Comparison of ENCODE assay signal across 8 mouse cellular contexts in the genomic region with DNA sequence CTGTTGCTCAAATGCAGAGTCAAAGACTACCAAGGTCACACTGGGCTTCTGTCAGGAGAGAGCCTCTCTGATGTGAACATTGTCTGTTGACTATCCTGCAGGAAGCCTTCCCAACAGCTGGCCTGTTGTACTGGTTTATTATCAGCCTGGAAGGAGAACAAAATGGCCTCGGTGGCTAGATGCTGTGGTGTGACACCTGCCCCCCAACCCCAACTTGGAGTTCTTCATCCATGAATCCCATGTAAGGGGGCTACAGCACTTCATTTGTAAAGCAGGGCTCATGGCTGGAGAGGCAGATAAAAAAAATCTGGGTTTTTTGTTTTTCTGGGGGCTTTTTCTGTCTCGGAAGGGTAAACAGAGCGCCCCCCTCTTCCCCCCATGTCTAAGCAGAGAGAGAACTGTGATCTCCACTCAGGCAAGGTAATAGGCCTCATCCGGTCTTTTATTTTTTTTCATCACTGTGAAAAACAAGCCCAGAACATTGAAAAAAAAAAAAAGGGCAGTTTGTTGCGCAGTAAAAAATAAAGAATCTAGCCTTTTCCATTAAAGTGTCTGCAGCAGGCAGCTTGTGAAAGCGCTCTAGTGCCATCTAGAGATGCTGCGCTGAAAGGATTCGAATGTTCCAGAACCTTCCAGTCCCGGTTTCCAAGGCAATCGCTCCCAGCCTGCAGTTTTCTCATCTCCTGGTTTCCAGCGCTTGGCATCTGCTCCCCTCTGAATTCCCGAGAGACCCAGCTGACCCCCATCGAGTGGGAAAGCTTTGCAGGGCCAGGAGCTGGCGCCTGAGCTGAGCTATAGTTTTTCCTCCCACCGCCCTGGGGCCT.
A peak's percentile ranks its signal among the peaks of the same experiment; 100 is the strongest.
DNase-seq lines count a peak whose midpoint lies in the region; ATAC-seq lines count a peak whose summit lies in the region.

No protein-coding gene starts in this region.

- 0 out of 2 replicates have a peak overlapping the region, but pooled peaks have one; percentile 2 for H3K4me2 ChIP-seq in embryonic facial prominence, embryonic 14.5 days (ENCODE audit: low read depth, low read length)
- H3K4me2 ChIP-seq in limb, embryonic 11.5 days (ENCODE audit: low read depth, severe bottlenecking) = peak overlapping the region; percentile 31
- no peak overlapping the region for H3K4me2 ChIP-seq in stomach, embryonic 15.5 days

- H3K36me3 ChIP-seq in embryonic facial prominence, embryonic 14.5 days (ENCODE audit: control insufficient read depth, insufficient read depth, low read length) = no peaks in the 10 kb centered on the region
- no peaks in the 10 kb centered on the region for H3K36me3 ChIP-seq in heart, embryonic 10.5 days
- H3K36me3 ChIP-seq in limb, embryonic 11.5 days (ENCODE audit: control insufficient read depth, insufficient read depth, low read length) = no peaks in the 10 kb centered on the region
- no peaks in the 10 kb centered on the region for H3K36me3 ChIP-seq in stomach, embryonic 15.5 days

- no peaks in the 10 kb centered on the region for H3K27me3 ChIP-seq in embryonic facial prominence, embryonic 14.5 days (replicated peaks; ENCODE audit: control insufficient read depth, insufficient read depth, low read length)
- no peaks in the 10 kb centered on the region for H3K27me3 ChIP-seq in heart, embryonic 10.5 days (ENCODE audit: insufficient read depth, poor library complexity, severe bottlenecking)
- H3K27me3 ChIP-seq in limb, embryonic 11.5 days (ENCODE audit: control insufficient read depth, insufficient read depth, low read length) = no peaks in the 10 kb centered on the region
- H3K27me3 ChIP-seq in stomach, embryonic 15.5 days (replicated peaks) = no peaks in the 10 kb centered on the region

- peak overlapping the region; percentile 26; the same call in 1 of the 2 replicates for H3K9ac ChIP-seq in embryonic facial prominence, embryonic 14.5 days (ENCODE audit: low read depth, low read length)
- peak overlapping the region; percentile 52 for H3K9ac ChIP-seq in limb, embryonic 11.5 days (ENCODE audit: low read length)
- H3K9ac ChIP-seq in stomach, embryonic 15.5 days = no peak overlapping the region

- peak; percentile 85 for ATAC-seq in embryonic facial prominence, embryonic 14.5 days (ENCODE audit: low read depth)
- peak; percentile 83 for ATAC-seq in limb, embryonic 11.5 days (ENCODE audit: insufficient number of reproducible peaks, low FRiP score, low TSS enrichment, low read depth)
- ATAC-seq in stomach, embryonic 15.5 days (ENCODE audit: insufficient read depth, low FRiP score, low read depth) = peak; percentile 67

- H3K4me3 ChIP-seq in embryonic facial prominence, embryonic 14.5 days (ENCODE audit: low read depth, low read length) = no peak overlapping the region
- H3K4me3 ChIP-seq in heart, embryonic 10.5 days = 0 out of 2 replicates have a peak overlapping the region, but pooled peaks have one; percentile 13
- no peak overlapping the region for H3K4me3 ChIP-seq in limb, embryonic 11.5 days (ENCODE audit: low read depth, low read length)
- H3K4me3 ChIP-seq in stomach, embryonic 15.5 days (replicated peaks) = no peak overlapping the region

- H3K27ac ChIP-seq in embryonic facial prominence, embryonic 14.5 days (replicated peaks; ENCODE audit: low read depth, low read length) = peak overlapping the region; percentile 91
- H3K27ac ChIP-seq in heart, embryonic 10.5 days = peak overlapping the region; percentile 79
- peak overlapping the region; percentile 99 for H3K27ac ChIP-seq in limb, embryonic 11.5 days (replicated peaks; ENCODE audit: low read depth, low read length)
- peak overlapping the region; percentile 89 for H3K27ac ChIP-seq in stomach, embryonic 15.5 days

- peak; percentile 19 for DNase-seq in thymus, postnatal 4 days
- no peak for DNase-seq in thymus, postnatal 36 days
- DNase-seq in embryonic facial prominence, embryonic 14.5 days (ENCODE audit: low spot score) = peak; percentile 97
- no peak for DNase-seq in heart, embryonic 10.5 days (ENCODE audit: low spot score)
- DNase-seq in kidney, adult 9 months = peak; percentile 76
- DNase-seq in limb, embryonic 11.5 days (ENCODE audit: low spot score) = peak; percentile 88
- DNase-seq in naive thymus-derived CD4-positive, alpha-beta T cell, adult 2 months (ENCODE audit: low read depth) = peak; percentile 22

- no peaks in the 10 kb centered on the region for H3K9me3 ChIP-seq in embryonic facial prominence, embryonic 14.5 days (ENCODE audit: control insufficient read depth, low read length)
- no peaks in the 10 kb centered on the region for H3K9me3 ChIP-seq in heart, embryonic 10.5 days
- no peaks in the 10 kb centered on the region for H3K9me3 ChIP-seq in limb, embryonic 11.5 days (ENCODE audit: control insufficient read depth, low read length)
- H3K9me3 ChIP-seq in stomach, embryonic 15.5 days = no peaks in the 10 kb centered on the region

- peaks cover 15% of the 10 kb centered on the region for H3K4me1 ChIP-seq in embryonic facial prominence, embryonic 14.5 days (ENCODE audit: control insufficient read depth, insufficient read depth, low read length)
- H3K4me1 ChIP-seq in heart, embryonic 10.5 days = peaks cover 24% of the 10 kb centered on the region
- H3K4me1 ChIP-seq in limb, embryonic 11.5 days (ENCODE audit: control insufficient read depth, insufficient read depth, low read length) = peaks cover 13% of the 10 kb centered on the region
- H3K4me1 ChIP-seq in stomach, embryonic 15.5 days = peaks cover 20% of the 10 kb centered on the region

- 6% methylated on average over 15 of the region's 15 CpGs for WGBS in embryonic facial prominence, embryonic 14.5 days
- 28% methylated on average over 15 of the region's 15 CpGs for WGBS in heart, embryonic 10.5 days
- WGBS in limb, embryonic 11.5 days = 13% methylated on average over 15 of the region's 15 CpGs
- 16% methylated on average over 15 of the region's 15 CpGs for WGBS in stomach, embryonic 15.5 days

Comparison
In these comparisons a context has a peak if more than half of its experiments do, and no peak if none do; other contexts are left out.
1. DNase-seq: peak in thymus, postnatal 4 days (single experiment), embryonic facial prominence, embryonic 14.5 days (single experiment), kidney, adult 9 months (single experiment), limb, embryonic 11.5 days (single experiment) and naive thymus-derived CD4-positive, alpha-beta T cell, adult 2 months (single experiment); none in thymus, postnatal 36 days (0 of 2) and heart, embryonic 10.5 days (single experiment).
2. Peak in every context shown above with its lines, with median percentiles within 50 percentile points of each other: ATAC-seq and H3K27ac ChIP-seq.